8 mouse cellular contexts compared by ENCODE assay signal in genomic region chr7:120124844-120125243, GRCm38 (mm10). TPM values are rescaled to one million over a fixed set of nuclear protein-coding genes. Genes with fewer than 3 reads are reported as not detected.
DNase-seq lines count a peak whose midpoint lies in the region; ATAC-seq and TF ChIP-seq lines count a peak whose summit lies in the region.

No protein-coding gene starts in this region.

- no peaks in the 10 kb centered on the region for H3K27me3 ChIP-seq in spleen, adult 2 months (ENCODE audit: control insufficient read depth, insufficient read depth, low read length)
- H3K27me3 ChIP-seq in intestine, postnatal 0 days (replicated peaks; ENCODE audit: control insufficient read depth, insufficient read depth, low read length): no peaks in the 10 kb centered on the region

- TF ChIP-seq POLR2A in spleen, adult 2 months (IDR thresholded peaks at IDR 0.05; ENCODE audit: low read depth, low read length): no peak

- H3K9me3 ChIP-seq in intestine, postnatal 0 days (ENCODE audit: control insufficient read depth): no peaks in the 10 kb centered on the region

- intact Hi-C loops in gastrocnemius, postnatal 36 days (cut with DNase I): loop anchor here (2.0 kb wide), 1 partner anchor 78 kb away; the partner anchor contains the start of genes Abca14 and Crym
- intact Hi-C loops in left cerebral cortex, postnatal 25 days (cut with DNase I): loop anchor here (1.0 to 10.0 kb wide), 3 partner anchors 79 to 510 kb away; partner anchors contain the start of genes Abca15 and Uqcrc2

- WGBS in spleen, adult 2 months: 5% methylated on average over 3 of the region's 3 CpGs
- WGBS in intestine, postnatal 0 days: 5% methylated on average over 3 of the region's 3 CpGs

- no peak for DNase-seq in spleen, adult 2 months (ENCODE audit: low read depth in 1 of 2, low spot score in 2 of 2)
- no peak for DNase-seq in spleen, postnatal 36 days (ENCODE audit: low spot score in 2 of 2)
- peak; percentile 87 for DNase-seq in embryo, embryonic 10.5 days (ENCODE audit: low spot score)
- DNase-seq in gastrocnemius, postnatal 36 days: peak; percentile 31 to 48
- DNase-seq in left cerebral cortex, postnatal 25 days (ENCODE audit: low spot score in 2 of 2): peak; percentile 78 to 83
- peak; percentile 82 for DNase-seq in mesoderm, embryonic 11.5 days (ENCODE audit: low read depth, low spot score)
- DNase-seq in right cerebral cortex, postnatal 4 days: peak; percentile 64

- H3K4me1 ChIP-seq in spleen, adult 2 months (ENCODE audit: control insufficient read depth, insufficient read depth, insufficient read length): no peaks in the 10 kb centered on the region
- no peaks in the 10 kb centered on the region for H3K4me1 ChIP-seq in intestine, postnatal 0 days (replicated peaks; ENCODE audit: control insufficient read depth, insufficient read depth, low read length)

- H3K36me3 ChIP-seq in spleen, adult 2 months (ENCODE audit: control insufficient read depth, insufficient read depth, low read length): no peaks in the 10 kb centered on the region
- peaks cover 5% of the 10 kb centered on the region for H3K36me3 ChIP-seq in intestine, postnatal 0 days (ENCODE audit: control insufficient read depth, insufficient read depth)

- no peak overlapping the region for H3K4me3 ChIP-seq in spleen, adult 2 months (ENCODE audit: extremely low read depth, insufficient read depth, insufficient read length)
- no peak overlapping the region for H3K4me3 ChIP-seq in intestine, postnatal 0 days (ENCODE audit: low read depth, low read length)

- no peak overlapping the region for H3K9ac ChIP-seq in intestine, postnatal 0 days (ENCODE audit: low read depth, low read length)

- peak; percentile 85 for ATAC-seq in intestine, postnatal 0 days

- TF ChIP-seq CTCF in spleen, adult 2 months (IDR thresholded peaks at IDR 0.05; ENCODE audit: extremely low read depth, insufficient read depth, insufficient read length, insufficient replicate concordance): peak; percentile 26; the same call in 1 of the 2 replicates
- peak; percentile 95 for TF ChIP-seq CTCF in intestine, postnatal 0 days (IDR thresholded peaks at IDR 0.05; ENCODE audit: low read depth)

- no peak overlapping the region for H3K27ac ChIP-seq in spleen, adult 2 months (ENCODE audit: insufficient read depth, low read length)
- H3K27ac ChIP-seq in intestine, postnatal 0 days (ENCODE audit: low read depth, low read length): no peak overlapping the region

- H3K4me2 ChIP-seq in intestine, postnatal 0 days (replicated peaks; ENCODE audit: low read depth): no peak overlapping the region

RNA-seq across cellular contexts. Expression of gene Zp2, which starts 20.2 kb away (rescaled TPM):
- polyA plus RNA-seq in spleen, adult 2 months (2012; rRNA removed): not detected in 2 replicates
- under 1 TPM; 0.17 to 0.33 TPM for total RNA-seq in gastrocnemius, postnatal 36 days (2021)
- polyA plus RNA-seq in intestine, postnatal 0 days (2015; fragmentation: Nextera tagmentation; extraction: Ambion mirVana): 0.18 and 0.31 TPM in 2 replicates
- not detected for total RNA-seq in left cerebral cortex, postnatal 25 days (2021)

RNA-seq across cellular contexts. Expression of gene Tmem159, which starts 22.7 kb away (rescaled TPM):
- polyA plus RNA-seq in spleen, adult 2 months (2012; rRNA removed): 5.7 TPM in 2 replicates
- 1 to 10 TPM; 8.1 to 8.3 TPM for total RNA-seq in gastrocnemius, postnatal 36 days (2021)
- polyA plus RNA-seq in intestine, postnatal 0 days (2015; fragmentation: Nextera tagmentation; extraction: Ambion mirVana): 21.6 and 22.9 TPM in 2 replicates
- 10 to 100 TPM; 11.4 to 12.6 TPM for total RNA-seq in left cerebral cortex, postnatal 25 days (2021)

RNA-seq across cellular contexts. Expression of gene Dnah3, which starts 29.8 kb away (rescaled TPM):
- polyA plus RNA-seq in spleen, adult 2 months (2012; rRNA removed): not detected in 2 replicates
- total RNA-seq in gastrocnemius, postnatal 36 days (2021): under 1 TPM; 0.10 to 0.17 TPM
- polyA plus RNA-seq in intestine, postnatal 0 days (2015; fragmentation: Nextera tagmentation; extraction: Ambion mirVana): not detected in 2 replicates
- total RNA-seq in left cerebral cortex, postnatal 25 days (2021): under 1 TPM; 0.09 to 0.14 TPM

RNA-seq across cellular contexts. Expression of gene Anks4b, which starts 48.8 kb away (rescaled TPM):
- not detected in 2 replicates for polyA plus RNA-seq in spleen, adult 2 months (2012; rRNA removed)
- total RNA-seq in gastrocnemius, postnatal 36 days (2021): under 1 TPM in 1 of 2 experiments, not detected in 1; 0.07 TPM
- polyA plus RNA-seq in intestine, postnatal 0 days (2015; fragmentation: Nextera tagmentation; extraction: Ambion mirVana): 23.0 and 29.2 TPM in 2 replicates
- total RNA-seq in left cerebral cortex, postnatal 25 days (2021): under 1 TPM; 0.21 to 0.34 TPM

Comparison
In these comparisons a context has a peak if more than half of its experiments do, and no peak if none do; other contexts are left out.
1. DNase-seq: peak in embryo, embryonic 10.5 days (single experiment), gastrocnemius, postnatal 36 days (2 of 2), left cerebral cortex, postnatal 25 days (2 of 2), mesoderm, embryonic 11.5 days (single experiment) and right cerebral cortex, postnatal 4 days (single experiment); none in spleen, adult 2 months (0 of 2) and spleen, postnatal 36 days (0 of 2).